Mouse (Mus musculus) heart, embryonic 11.5 days (tissue): ENCODE data around the gene Gm49342. TPM values are rescaled to one million over a fixed set of nuclear protein-coding genes. Genes with fewer than 3 reads are reported as not detected.
"Not testable (repeated sequence)": the region's sequence is repeated elsewhere in the genome, so short reads cannot be mapped to it uniquely, and the experiment has no call there.

Experiments
- ATAC-seq: fragments of 200-750 bp; cut with Nextera tagmentation; replicated peaks from 2 replicates; pipeline ENCODE4 v1.8.0; 2017; ENCODE audit warnings: moderate library complexity; ENCODE audit not compliant: insufficient number of reproducible peaks, low FRiP score, low TSS enrichment
- H3K27ac ChIP-seq: fragments of 300-500 bp; sonication (generic); 2 replicates; pipeline ENCODE4 v1.5.1; 2014; ENCODE audit warnings: mild to moderate bottlenecking, low read depth, low read length
- H3K27me3 ChIP-seq: fragments of 300-500 bp; sonication (generic); 2 replicates; pipeline ENCODE4 v1.6.1; 2014; ENCODE audit warnings: mild to moderate bottlenecking, low read length, mixed read lengths; ENCODE audit not compliant: control insufficient read depth, insufficient read depth
- H3K36me3 ChIP-seq: fragments of 300-500 bp; sonication (generic); 2 replicates; pipeline ENCODE4 v1.6.1; 2014; ENCODE audit warnings: mild to moderate bottlenecking, low read length, moderate library complexity, mixed read lengths; ENCODE audit not compliant: control insufficient read depth, insufficient read depth
- H3K4me1 ChIP-seq: fragments of 300-500 bp; sonication (generic); 2 replicates; pipeline ENCODE4 v1.6.1; 2014; ENCODE audit warnings: low read length; ENCODE audit not compliant: control insufficient read depth, insufficient read depth
- H3K4me2 ChIP-seq: fragments of 300-500 bp; sonication (generic); 2 replicates; pipeline ENCODE4 v1.6.1; 2014; ENCODE audit warnings: mild to moderate bottlenecking, moderate library complexity
- H3K4me3 ChIP-seq: fragments of 300-500 bp; sonication (generic); 2 replicates; pipeline ENCODE4 v1.5.1; 2014; ENCODE audit warnings: low read depth, low read length
- H3K9ac ChIP-seq: fragments of 300-500 bp; sonication (generic); 2 replicates; pipeline ENCODE4 v1.6.1; 2014; ENCODE audit warnings: mild to moderate bottlenecking, low read depth, low read length, moderate library complexity
- H3K9me3 ChIP-seq: fragments of 300-500 bp; sonication (generic); replicated peaks from 2 replicates; pipeline ENCODE4 v1.6.1; 2016; ENCODE audit warnings: low read length; ENCODE audit not compliant: control insufficient read depth
- WGBS: fragments of 180-500 bp; shearing (Covaris S2); extraction: QIAGEN DNeasy Blood & Tissue Kit; methylation state at CpG from one replicate; pipeline ENCODE4 v1.1.7; 2014; ENCODE audit not compliant: insufficient replicate concordance; 5-methylcytosine and 5-hydroxymethylcytosine counted together
- polyA plus RNA-seq: library from polyadenylated mRNA; unstranded; fragments of >200 nt; fragmentation: Nextera tagmentation; extraction: Ambion mirVana; gene quantifications from 2 replicates; pipeline ENCODE4 v1.2.1, GENCODE M21; 2014

The Gm49342 gene
- polyA plus RNA-seq, 1 experiment from 2014 or later: not detected

- 37% methylated on average over 3 of the region's 3 CpGs for WGBS
- not testable (repeated sequence) for H3K4me1 ChIP-seq, H3K27me3 ChIP-seq, H3K9ac ChIP-seq, H3K27ac ChIP-seq, H3K36me3 ChIP-seq, ATAC-seq, H3K9me3 ChIP-seq
- Histone ChIP-seq H3K4me3 (peak overlapping the region; percentile 52), H3K4me2 (peak overlapping the region; percentile 66)
These were observed 1.2 kb downstream of the Gm49342 start for GRCm38 (mm10) chr14:50945526-50945925.

DNA sequence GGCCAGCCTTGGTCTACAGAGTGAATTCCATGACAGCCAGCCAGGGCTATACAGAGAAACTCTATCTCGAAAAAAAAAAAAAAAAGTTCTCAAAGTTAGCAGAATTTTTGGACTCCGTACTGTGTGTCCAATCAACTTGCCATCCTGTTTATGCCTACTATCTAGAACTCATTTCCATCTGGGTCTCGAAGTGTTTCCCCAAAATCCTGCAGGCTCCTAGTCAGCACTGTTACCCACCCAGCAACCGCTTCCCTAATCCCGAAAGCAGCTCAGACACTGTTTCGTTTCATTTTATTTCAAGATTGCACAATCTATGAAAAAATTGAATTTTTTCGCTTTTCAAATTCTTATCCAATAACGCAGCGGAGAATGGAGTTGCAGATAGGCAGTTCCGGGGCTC is 11.2 kb downstream of the Gm49342 start:
- Histone ChIP-seq H3K27ac (no peak overlapping the region), H3K27me3 (no peaks in the 10 kb centered on the region), H3K4me1 (no peaks in the 10 kb centered on the region), H3K36me3 (peaks cover 4% of the 10 kb centered on the region; the same call in 1 of the 2 replicates), H3K9ac (no peak overlapping the region), H3K9me3 (no peaks in the 10 kb centered on the region), H3K4me3 (no peak overlapping the region), H3K4me2 (no peak overlapping the region)
- no peak for ATAC-seq
- 81% methylated on average over 10 of the region's 10 CpGs for WGBS

- WGBS: 7% methylated on average over 19 of the region's 19 CpGs
- ATAC-seq: peak; percentile 76
- H3K4me1 ChIP-seq, H3K36me3 ChIP-seq, H3K27ac ChIP-seq, H3K27me3 ChIP-seq, H3K9me3 ChIP-seq: not testable (repeated sequence)
- H3K9ac ChIP-seq: 0 out of 2 replicates have a peak within 1 kb of the TSS, but pooled peaks have one; percentile 12
- H3K4me3 ChIP-seq: peak within 1 kb of the TSS; percentile 12; the same call in 1 of the 2 replicates
- H3K4me2 ChIP-seq: peak within 1 kb of the TSS; percentile 52
These were observed 11.7 kb downstream of the Gm49342 start, which contains the start of gene Pnp2 for GRCm38 (mm10) chr14:50955942-50956508. TSS of gene Pnp2 (plus strand) at chr14:50955992.

- 76% methylated on average over 6 of the region's 6 CpGs for WGBS
- not testable (repeated sequence) for H3K27ac ChIP-seq, H3K4me3 ChIP-seq, H3K36me3 ChIP-seq, H3K9me3 ChIP-seq, H3K9ac ChIP-seq, H3K4me1 ChIP-seq, ATAC-seq, H3K27me3 ChIP-seq
- peak overlapping the region; percentile 52 for H3K4me2 ChIP-seq
These were observed 12.4 kb downstream of the Gm49342 start for GRCm38 (mm10) chr14:50956724-50957123.

- not testable (repeated sequence) for H3K4me2 ChIP-seq, H3K27me3 ChIP-seq, H3K4me3 ChIP-seq, H3K27ac ChIP-seq, ATAC-seq, H3K4me1 ChIP-seq, H3K9me3 ChIP-seq, H3K36me3 ChIP-seq, H3K9ac ChIP-seq
- WGBS: 64% methylated on average over 3 of the region's 3 CpGs
These were observed 12.8 kb downstream of the Gm49342 start for GRCm38 (mm10) chr14:50957146-50957545.

DNA sequence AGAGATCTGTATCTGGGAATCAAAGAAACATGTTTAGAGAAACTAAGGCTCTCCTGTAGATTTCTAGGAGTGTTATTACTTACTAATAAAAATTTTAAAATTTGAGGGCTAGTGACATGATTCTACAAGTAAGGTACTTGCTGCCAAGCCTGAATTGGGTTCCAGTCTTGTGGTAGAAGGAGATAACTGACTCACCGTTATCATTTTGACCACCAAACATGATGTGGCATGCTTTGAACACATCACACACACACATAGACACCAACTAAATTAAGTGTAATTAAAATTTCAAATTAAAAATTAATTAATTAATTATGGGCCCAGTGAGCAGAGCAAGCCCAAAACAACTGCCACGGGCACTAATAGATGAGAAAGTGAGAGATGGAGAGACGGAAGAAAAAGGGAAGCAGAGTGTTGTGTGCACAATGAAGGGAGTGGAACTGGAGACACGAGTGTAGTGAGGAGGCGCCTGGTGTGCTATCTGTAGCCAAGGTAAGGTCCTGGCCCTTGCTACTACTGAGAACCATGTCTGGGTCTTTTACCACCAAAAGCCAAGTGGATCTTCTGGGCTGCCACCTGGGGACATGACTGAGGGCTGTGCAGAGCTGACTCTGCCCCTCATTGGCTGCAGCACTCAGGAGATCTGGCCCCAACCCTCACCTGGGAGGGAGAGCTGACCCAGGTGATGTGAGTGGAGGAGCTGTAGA is 14.1 kb downstream of the Gm49342 start:
- not testable (repeated sequence) for H3K9me3 ChIP-seq, H3K4me1 ChIP-seq, H3K4me3 ChIP-seq, ATAC-seq, H3K36me3 ChIP-seq, H3K27ac ChIP-seq, H3K9ac ChIP-seq, H3K4me2 ChIP-seq, H3K27me3 ChIP-seq
- 86% methylated on average over 5 of the region's 5 CpGs for WGBS

- no peak overlapping the region for H3K9ac ChIP-seq
- no peaks in the 10 kb centered on the region for H3K4me1 ChIP-seq
- WGBS: 85% methylated on average over 5 of the region's 5 CpGs
- H3K4me3 ChIP-seq: no peak overlapping the region
- no peak overlapping the region for H3K27ac ChIP-seq
- H3K36me3 ChIP-seq: no peaks in the 10 kb centered on the region
- no peak for ATAC-seq
- H3K9me3 ChIP-seq: no peaks in the 10 kb centered on the region
- no peak overlapping the region for H3K4me2 ChIP-seq
- H3K27me3 ChIP-seq: no peaks in the 10 kb centered on the region
These were observed 24.1 kb downstream of the Gm49342 start for GRCm38 (mm10) chr14:50968216-50968980.

- WGBS: 9% methylated on average over 1 of the region's 1 CpGs
- Histone ChIP-seq H3K4me1 (no peaks in the 10 kb centered on the region), H3K27ac (no peak overlapping the region), H3K9me3 (no peaks in the 10 kb centered on the region), H3K4me3 (no peak overlapping the region), H3K4me2 (peak overlapping the region; percentile 21; the same call in 1 of the 2 replicates), H3K27me3 (no peaks in the 10 kb centered on the region), H3K9ac (no peak overlapping the region), H3K36me3 (no peaks in the 10 kb centered on the region)
- ATAC-seq: no peak
These were observed 24.7 kb downstream of the Gm49342 start for GRCm38 (mm10) chr14:50969041-50969440.
